Mouse (Mus musculus): ENCODE results near the gene Msantd3.

DNA sequence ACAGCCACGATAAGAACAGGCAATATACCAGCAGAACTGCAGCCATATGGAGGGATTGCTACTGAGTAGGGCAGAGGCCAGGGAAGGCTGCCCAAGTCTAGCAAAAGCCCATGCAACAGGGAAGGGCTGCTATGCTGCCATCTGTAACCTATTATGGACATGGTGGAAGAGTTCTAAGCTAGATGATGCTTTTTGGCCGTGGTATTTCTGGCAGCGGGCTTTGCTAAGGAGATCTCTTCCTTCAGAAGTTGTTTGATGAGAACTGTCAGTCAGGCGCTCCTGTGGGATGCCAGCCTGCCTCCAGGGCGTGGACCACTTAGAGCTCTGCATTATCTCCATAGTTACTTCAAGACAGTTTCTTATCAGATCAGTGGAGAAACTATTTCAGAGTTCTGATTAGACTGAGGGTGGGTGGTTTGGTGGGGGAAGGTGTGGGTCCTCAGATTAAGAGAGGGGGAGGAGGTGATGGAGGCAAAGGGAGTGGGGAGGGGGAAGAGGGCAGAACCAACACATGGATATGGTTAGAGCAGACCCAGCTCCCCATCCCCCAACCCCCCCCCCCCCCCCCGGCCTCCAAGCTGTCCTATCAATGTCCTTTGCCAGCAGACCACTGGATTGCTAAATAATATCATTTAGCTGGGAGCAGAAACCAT is 8.8 kb downstream of the Msantd3 start:
- TF ChIP-seq CTCF (IDR thresholded peaks at IDR 0.05; ENCODE audit: low read depth, low read length) (no peak), GATA1 (IDR thresholded peaks at IDR 0.05; ENCODE audit: borderline replicate concordance, low read length) (no peak), TAL1 (conservative IDR thresholded peaks at IDR 0.05; ENCODE audit: low read depth, low read length) (no peak), POLR2AphosphoS5 (IDR thresholded peaks at IDR 0.05; ENCODE audit: insufficient replicate concordance, low read depth, low read length) (no peak), GATA2 (IDR thresholded peaks at IDR 0.05; ENCODE audit: borderline replicate concordance, low read depth, low read length) (no peak)
